Mouse (Mus musculus) forebrain, embryonic 13.5 days (tissue): ENCODE results near the gene Ankrd2. TPM values are rescaled to one million over a fixed set of nuclear protein-coding genes. Genes with fewer than 3 reads are reported as not detected.
"Not testable (repeated sequence)": the region's sequence is repeated elsewhere in the genome, so short reads cannot be mapped to it uniquely, and the experiment has no call there.

ENCODE experiments used
- ATAC-seq: fragments of 200-750 bp; cut with Nextera tagmentation; 2 replicates; pipeline ENCODE4 v1.8.0; 2017
- H3K27ac ChIP-seq: fragments of 300-500 bp; sonication (generic); 2 replicates; pipeline ENCODE4 v1.5.1; 2015; ENCODE audit warnings: inconsistent platforms, mild to moderate bottlenecking, moderate library complexity
- H3K27me3 ChIP-seq: fragments of 300-500 bp; sonication (generic); 2 replicates; pipeline ENCODE4 v1.6.1; 2015; ENCODE audit warnings: mild to moderate bottlenecking, inconsistent platforms
- H3K36me3 ChIP-seq: fragments of 300-500 bp; sonication (generic); 2 replicates; pipeline ENCODE4 v1.6.1; 2015; ENCODE audit warnings: mild to moderate bottlenecking, inconsistent platforms; ENCODE audit not compliant: poor library complexity, severe bottlenecking
- H3K4me1 ChIP-seq: fragments of 300-500 bp; sonication (generic); 2 replicates; pipeline ENCODE4 v1.6.1; 2015; ENCODE audit warnings: inconsistent platforms
- H3K4me2 ChIP-seq: fragments of 300-500 bp; sonication (generic); 2 replicates; pipeline ENCODE4 v1.6.1; 2015; ENCODE audit warnings: inconsistent platforms, mild to moderate bottlenecking, moderate library complexity
- H3K4me3 ChIP-seq: fragments of 300-500 bp; sonication (generic); 2 replicates; pipeline ENCODE4 v1.5.1; 2015; ENCODE audit warnings: mild to moderate bottlenecking, inconsistent platforms
- H3K9ac ChIP-seq: fragments of 300-500 bp; sonication (generic); 2 replicates; pipeline ENCODE4 v1.6.1; 2015; ENCODE audit warnings: mild to moderate bottlenecking, inconsistent platforms
- H3K9me3 ChIP-seq: fragments of 300-500 bp; sonication (generic); replicated peaks from 2 replicates; pipeline ENCODE4 v1.6.1; 2016; ENCODE audit warnings: inconsistent platforms
- WGBS: fragments of 180-500 bp; shearing (Covaris S2); methylation state at CpG from one replicate; pipeline ENCODE4 v1.1.7; 2015; 5-methylcytosine and 5-hydroxymethylcytosine counted together
- polyA plus RNA-seq: library from polyadenylated mRNA; unstranded; fragments of >200 nt; fragmentation: Nextera tagmentation; extraction: Ambion mirVana; gene quantifications from 2 replicates; pipeline ENCODE4 v1.2.1, GENCODE M21; 2015

Gene Ankrd2
- polyA plus RNA-seq, 1 experiment from 2014 or later, result 0.15 TPM

- no peak overlapping the region for H3K27ac ChIP-seq
- H3K4me3 ChIP-seq, result no peak overlapping the region
- H3K4me2 ChIP-seq, result no peak overlapping the region
- ATAC-seq, result no peak
- 0 out of 2 replicates have a peak, but pooled peaks cover 14% of the 10 kb centered on the region for H3K36me3 ChIP-seq
- H3K9me3 ChIP-seq, result no peaks in the 10 kb centered on the region
- H3K4me1 ChIP-seq, result no peaks in the 10 kb centered on the region
- no peaks in the 10 kb centered on the region for H3K27me3 ChIP-seq
- no peak overlapping the region for H3K9ac ChIP-seq
- WGBS, result 92% methylated on average over 11 of the region's 11 CpGs
These were observed 32.8 kb downstream of the Ankrd2 start for GRCm38 (mm10) chr19:42068441-42069240.

GRCm38 (mm10) chr19:42069241-42069525 is 33.4 kb downstream of the Ankrd2 start:
- Histone ChIP-seq H3K27me3 (no peaks in the 10 kb centered on the region), H3K4me2 (no peak overlapping the region), H3K27ac (no peak overlapping the region), H3K9me3 (no peaks in the 10 kb centered on the region), H3K4me1 (no peaks in the 10 kb centered on the region), H3K36me3 (0 out of 2 replicates have a peak, but pooled peaks cover 17% of the 10 kb centered on the region), H3K9ac (no peak overlapping the region), H3K4me3 (no peak overlapping the region)
- WGBS, result 74% methylated on average over 6 of the region's 6 CpGs
- ATAC-seq, result no peak

GRCm38 (mm10) chr19:42071221-42071620 is 35.4 kb downstream of the Ankrd2 start:
- 80% methylated on average over 7 of the region's 7 CpGs for WGBS
- H3K27ac ChIP-seq, result no peak overlapping the region
- H3K4me1 ChIP-seq, result no peaks in the 10 kb centered on the region
- peaks cover 37% of the 10 kb centered on the region for H3K36me3 ChIP-seq
- ATAC-seq, result no peak
- no peaks in the 10 kb centered on the region for H3K27me3 ChIP-seq
- H3K4me3 ChIP-seq, result no peak overlapping the region
- H3K9ac ChIP-seq, result no peak overlapping the region
- H3K9me3 ChIP-seq, result no peaks in the 10 kb centered on the region
- no peak overlapping the region for H3K4me2 ChIP-seq

GRCm38 (mm10) chr19:42071886-42072608 is 36.2 kb downstream of the Ankrd2 start:
- H3K27ac ChIP-seq, result no peak overlapping the region
- H3K4me1 ChIP-seq, result no peaks in the 10 kb centered on the region
- no peak overlapping the region for H3K9ac ChIP-seq
- peaks cover 45% of the 10 kb centered on the region for H3K36me3 ChIP-seq
- H3K4me3 ChIP-seq, result no peak overlapping the region
- WGBS, result 81% methylated on average over 15 of the region's 15 CpGs
- no peaks in the 10 kb centered on the region for H3K27me3 ChIP-seq
- ATAC-seq, result no peak
- H3K9me3 ChIP-seq, result no peaks in the 10 kb centered on the region
- H3K4me2 ChIP-seq, result no peak overlapping the region

GRCm38 (mm10) chr19:42072802-42073201 is 37.0 kb downstream of the Ankrd2 start:
- Histone ChIP-seq H3K4me1 (no peaks in the 10 kb centered on the region), H3K9me3 (no peaks in the 10 kb centered on the region), H3K27ac (no peak overlapping the region), H3K4me3 (no peak overlapping the region), H3K4me2 (no peak overlapping the region), H3K9ac (no peak overlapping the region), H3K36me3 (peaks cover 50% of the 10 kb centered on the region), H3K27me3 (no peaks in the 10 kb centered on the region)
- ATAC-seq, result no peak
- 83% methylated on average over 7 of the region's 7 CpGs for WGBS

GRCm38 (mm10) chr19:42075051-42075450 is 39.3 kb downstream of the Ankrd2 start:
- WGBS, result 83% methylated on average over 2 of the region's 2 CpGs
- no peak for ATAC-seq

GRCm38 (mm10) chr19:42075992-42076391 is 40.2 kb downstream of the Ankrd2 start:
- peaks cover 51% of the 10 kb centered on the region for H3K36me3 ChIP-seq
- no peak for ATAC-seq
- WGBS, result 91% methylated on average over 16 of the region's 16 CpGs

More at GRCm38 (mm10) chr19:42075051-42075450, 39.3 kb downstream of the Ankrd2 start:
- no peak overlapping the region for H3K27ac ChIP-seq
- no peak overlapping the region for H3K4me3 ChIP-seq
- H3K27me3 ChIP-seq, result no peaks in the 10 kb centered on the region
- H3K4me1 ChIP-seq, result no peaks in the 10 kb centered on the region
- peaks cover 57% of the 10 kb centered on the region for H3K36me3 ChIP-seq
- no peaks in the 10 kb centered on the region for H3K9me3 ChIP-seq
- no peak overlapping the region for H3K4me2 ChIP-seq
- no peak overlapping the region for H3K9ac ChIP-seq

GRCm38 (mm10) chr19:42078566-42078965 is 42.8 kb downstream of the Ankrd2 start:
- 98% methylated on average over 8 of the region's 8 CpGs for WGBS
- Histone ChIP-seq H3K4me3 (no peak overlapping the region), H3K4me1 (no peaks in the 10 kb centered on the region), H3K36me3 (peaks cover 47% of the 10 kb centered on the region), H3K27me3 (no peaks in the 10 kb centered on the region), H3K4me2 (no peak overlapping the region), H3K9ac (no peak overlapping the region), H3K27ac (no peak overlapping the region), H3K9me3 (no peaks in the 10 kb centered on the region)
- ATAC-seq, result no peak

More at GRCm38 (mm10) chr19:42075992-42076391, 40.2 kb downstream of the Ankrd2 start:
- no peak overlapping the region for H3K4me2 ChIP-seq
- no peaks in the 10 kb centered on the region for H3K9me3 ChIP-seq
- H3K9ac ChIP-seq, result no peak overlapping the region
- H3K27me3 ChIP-seq, result no peaks in the 10 kb centered on the region
- H3K4me1 ChIP-seq, result no peaks in the 10 kb centered on the region
- H3K4me3 ChIP-seq, result no peak overlapping the region
- no peak overlapping the region for H3K27ac ChIP-seq

GRCm38 (mm10) chr19:42079006-42079405 is 43.2 kb downstream of the Ankrd2 start:
- H3K4me1 ChIP-seq, result no peaks in the 10 kb centered on the region
- H3K4me2 ChIP-seq, result no peak overlapping the region
- H3K9ac ChIP-seq, result no peak overlapping the region
- no peaks in the 10 kb centered on the region for H3K9me3 ChIP-seq
- H3K27ac ChIP-seq, result no peak overlapping the region
- peaks cover 45% of the 10 kb centered on the region for H3K36me3 ChIP-seq
- 95% methylated on average over 12 of the region's 12 CpGs for WGBS
- no peak for ATAC-seq
- H3K4me3 ChIP-seq, result no peak overlapping the region
- no peaks in the 10 kb centered on the region for H3K27me3 ChIP-seq

GRCm38 (mm10) chr19:42079950-42080349 is 44.1 kb downstream of the Ankrd2 start:
- H3K4me3 ChIP-seq, result no peak overlapping the region
- no peaks in the 10 kb centered on the region for H3K27me3 ChIP-seq
- H3K4me1 ChIP-seq, result no peaks in the 10 kb centered on the region
- H3K4me2 ChIP-seq, result no peak overlapping the region
- H3K9me3 ChIP-seq, result no peaks in the 10 kb centered on the region
- peaks cover 35% of the 10 kb centered on the region for H3K36me3 ChIP-seq
- WGBS, result 85% methylated on average over 5 of the region's 5 CpGs
- ATAC-seq, result no peak
- H3K9ac ChIP-seq, result no peak overlapping the region
- H3K27ac ChIP-seq, result no peak overlapping the region

- no peak overlapping the region for H3K9ac ChIP-seq
- no peak for ATAC-seq
- WGBS, result 87% methylated on average over 11 of the region's 11 CpGs
- H3K27me3 ChIP-seq, result no peaks in the 10 kb centered on the region
- H3K36me3 ChIP-seq, result peaks cover 30% of the 10 kb centered on the region
- H3K4me3 ChIP-seq, result no peak overlapping the region
- peaks cover 2% of the 10 kb centered on the region for H3K4me1 ChIP-seq
- H3K27ac ChIP-seq, result no peak overlapping the region
- H3K4me2 ChIP-seq, result no peak overlapping the region
- H3K9me3 ChIP-seq, result no peaks in the 10 kb centered on the region
These were observed 44.7 kb downstream of the Ankrd2 start for GRCm38 (mm10) chr19:42080469-42080868.

GRCm38 (mm10) chr19:42081613-42082012 is 45.8 kb downstream of the Ankrd2 start:
- H3K27me3 ChIP-seq, H3K4me1 ChIP-seq, H3K9ac ChIP-seq, ATAC-seq, H3K9me3 ChIP-seq, H3K4me3 ChIP-seq, H3K27ac ChIP-seq, H3K4me2 ChIP-seq: not testable (repeated sequence)
- peaks cover 19% of the 10 kb centered on the region for H3K36me3 ChIP-seq
- 98% methylated on average over 5 of the region's 5 CpGs for WGBS
